Mouse (Mus musculus) 3T3-L1 (cell line): ENCODE measurements around the gene Uhmk1.
A peak's percentile ranks its signal among the peaks of the same experiment; 100 is the strongest.

ENCODE experiments used
- DNase-seq: peaks from one replicate; pipeline ENCODE4 v3.0.0-alpha.2; 2015; ENCODE audit warnings: low read depth, low spot score

Gene Uhmk1

DNA sequence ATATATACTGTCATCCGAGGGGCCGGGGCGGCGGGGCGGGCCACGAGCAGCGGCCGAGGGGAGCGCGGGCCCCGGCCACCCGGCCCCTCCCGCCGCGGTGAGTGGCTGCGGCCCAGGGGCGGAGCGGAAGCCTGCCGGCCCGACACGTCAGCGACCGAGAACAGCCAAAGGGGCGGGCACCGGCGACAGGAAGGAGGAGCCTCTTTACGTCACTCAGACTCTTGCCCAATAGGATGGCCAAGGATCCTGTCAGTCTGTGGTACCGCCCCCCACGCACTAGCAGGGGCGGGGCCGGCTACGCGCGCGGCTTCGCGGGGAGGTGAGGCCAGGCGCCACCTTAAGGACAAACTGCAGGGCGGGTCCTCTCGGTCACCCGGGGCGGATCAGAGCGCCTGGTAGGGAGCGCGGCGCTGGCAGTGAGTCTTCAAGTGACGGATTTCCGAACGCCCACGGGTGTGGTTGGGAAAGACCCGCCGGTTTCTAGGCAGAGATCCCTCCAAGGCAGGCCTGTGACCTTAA, 40.3 kb downstream of the Uhmk1 start, which contains the start of gene Uap1:
TSS of gene Uap1 (minus strand) at position 144 of the 519 bp plus-strand sequence.
- DNase-seq = peak; percentile 91

DNA sequence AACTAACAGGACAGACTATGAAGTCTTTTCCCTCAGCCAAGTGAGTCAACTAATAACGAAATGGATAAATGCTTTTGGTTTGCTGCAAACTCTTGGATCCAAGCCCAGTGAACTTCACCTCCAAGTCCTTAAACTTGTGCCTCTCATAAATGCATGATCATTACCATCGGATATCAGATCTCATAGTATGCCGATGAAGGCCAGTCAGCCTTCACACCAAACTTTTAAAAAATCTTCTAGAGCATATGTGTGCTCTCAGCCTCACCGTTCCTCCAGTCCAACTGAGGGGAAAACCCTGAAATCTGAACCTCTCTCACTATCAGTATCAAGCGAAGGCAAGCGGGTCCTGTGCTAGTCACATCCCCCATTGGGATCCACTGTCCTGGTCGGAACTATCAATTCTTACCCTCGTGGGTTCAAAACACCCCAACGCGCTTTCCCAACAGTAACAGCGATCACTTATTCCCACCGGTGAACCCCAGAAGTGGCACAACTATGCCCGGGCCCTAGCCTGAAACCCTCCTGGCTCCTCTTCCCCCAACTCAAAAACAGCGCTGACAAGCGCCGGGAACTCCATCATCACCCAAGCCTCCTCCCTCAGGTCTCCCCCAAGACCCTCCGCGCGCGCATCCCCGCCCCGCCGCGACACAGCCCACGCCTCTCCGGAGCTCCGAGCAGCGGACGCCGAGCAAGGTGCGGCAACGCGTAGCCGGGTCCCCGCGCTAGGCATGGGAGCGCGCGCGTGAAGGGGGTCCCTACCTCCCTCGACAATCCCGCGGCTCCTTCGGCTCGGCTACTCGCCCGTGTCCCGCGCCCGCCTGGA, 41.0 kb downstream of the Uhmk1 start:
- DNase-seq = peak; percentile 75

DNA sequence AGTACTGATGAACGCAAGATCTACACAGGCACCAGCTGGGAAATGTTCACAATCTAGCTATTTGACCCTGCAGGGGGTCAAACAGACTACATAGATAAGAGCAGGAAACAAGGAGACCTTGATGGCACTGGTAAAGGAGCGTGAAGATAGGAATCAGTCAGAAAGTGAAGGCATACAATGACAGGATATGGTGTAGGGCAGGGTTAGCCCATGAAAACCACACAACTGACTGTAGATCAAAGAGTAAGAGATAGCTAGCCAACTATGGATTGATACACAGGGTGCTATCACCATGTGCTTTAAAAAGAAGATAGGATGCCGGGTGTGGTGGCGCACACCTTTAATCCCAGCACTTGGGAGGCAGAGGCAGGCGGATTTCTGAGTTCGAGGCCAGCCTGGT, 47.4 kb downstream of the Uhmk1 start:
- DNase-seq = no peak

DNA sequence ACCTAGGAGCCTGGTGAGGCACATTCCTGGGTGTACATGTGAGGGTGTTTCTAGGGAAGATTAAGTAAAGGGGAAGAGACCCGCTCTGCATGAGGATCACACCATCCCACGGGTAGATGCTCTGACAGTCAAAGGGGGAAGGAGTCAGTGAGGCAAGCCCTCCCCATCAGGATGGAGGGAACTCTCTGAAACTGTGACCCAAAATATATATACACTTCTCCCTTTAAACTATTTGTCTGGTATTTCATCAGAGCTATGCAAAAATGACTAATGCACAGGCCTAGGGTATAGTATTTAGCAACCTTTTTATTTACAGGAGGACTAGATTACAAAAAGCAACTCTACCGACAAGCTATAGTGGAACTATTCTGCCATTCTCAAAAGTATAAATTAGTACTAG, 50.3 kb downstream of the Uhmk1 start:
- no peak for DNase-seq

DNA sequence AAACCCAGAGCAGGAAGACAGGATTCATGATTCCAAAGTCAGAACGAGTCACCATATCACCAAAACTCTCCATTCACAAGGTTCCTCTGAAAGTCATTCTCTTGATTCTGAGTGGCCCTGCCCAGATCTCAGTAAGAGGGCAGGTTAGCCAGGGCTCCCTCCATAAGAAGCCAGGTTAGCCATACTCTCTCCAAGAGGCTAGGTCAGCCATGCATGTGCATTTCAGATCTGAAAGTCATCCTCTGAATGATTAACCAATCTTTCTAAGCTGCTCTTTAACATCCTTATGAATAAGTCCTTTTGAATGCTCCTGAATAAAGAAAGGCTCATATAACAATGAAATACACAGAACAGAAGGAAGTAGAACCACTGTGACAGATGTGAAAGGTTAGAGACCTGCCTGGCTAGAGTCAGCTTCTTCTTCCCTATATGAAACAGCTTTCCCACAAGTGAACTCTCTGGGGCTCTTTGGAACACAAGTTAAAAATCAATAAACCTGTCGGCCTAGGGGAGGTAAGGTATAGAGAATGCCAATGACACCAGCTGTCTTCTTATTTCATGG, 51.1 kb downstream of the Uhmk1 start:
- DNase-seq = no peak

DNA sequence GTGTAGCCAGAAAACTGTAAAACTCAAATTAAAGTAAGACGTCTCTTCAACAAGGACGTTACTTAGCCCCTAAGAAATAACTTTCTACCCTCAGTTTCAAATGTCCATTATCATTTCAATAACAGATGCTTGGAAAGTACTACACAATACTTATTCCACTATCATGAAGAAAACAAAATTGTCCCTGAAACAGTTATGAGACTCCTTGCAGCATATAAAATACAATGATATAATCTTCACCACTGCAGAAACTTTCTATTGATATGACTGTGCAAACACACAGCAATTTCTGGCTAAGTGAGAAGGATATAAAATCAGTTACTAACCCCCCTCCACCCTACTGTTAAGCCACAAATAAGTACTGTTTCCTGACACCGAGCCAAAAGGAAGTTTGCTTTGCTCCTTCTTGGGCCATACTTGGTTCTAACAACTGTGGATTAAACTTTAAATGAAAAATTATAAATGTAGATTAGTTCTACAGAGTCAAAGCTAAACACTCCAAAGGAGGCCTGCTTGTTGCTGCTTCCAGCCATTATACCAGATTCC, 51.7 kb downstream of the Uhmk1 start:
- no peak for DNase-seq

DNA sequence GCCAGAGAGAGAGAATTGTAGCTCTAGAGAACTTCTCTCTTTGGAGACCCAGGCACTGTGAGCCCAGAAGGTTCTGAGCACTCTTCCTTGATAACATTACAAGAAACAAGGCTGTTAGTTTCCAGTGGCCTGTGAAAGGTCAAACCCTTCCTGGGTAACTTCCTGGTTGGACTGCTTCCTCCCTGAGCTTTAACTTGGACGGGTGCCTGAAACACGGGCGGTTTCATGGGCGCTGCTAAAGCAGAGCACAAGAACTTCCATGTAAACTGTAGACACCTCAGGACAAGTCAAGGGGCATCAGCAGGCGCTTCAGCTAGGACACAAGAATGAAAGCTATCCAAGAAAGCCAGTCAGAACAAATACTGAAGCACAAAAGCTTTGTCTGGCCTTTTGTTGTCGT, 53.3 kb downstream of the Uhmk1 start:
- no peak for DNase-seq

DNA sequence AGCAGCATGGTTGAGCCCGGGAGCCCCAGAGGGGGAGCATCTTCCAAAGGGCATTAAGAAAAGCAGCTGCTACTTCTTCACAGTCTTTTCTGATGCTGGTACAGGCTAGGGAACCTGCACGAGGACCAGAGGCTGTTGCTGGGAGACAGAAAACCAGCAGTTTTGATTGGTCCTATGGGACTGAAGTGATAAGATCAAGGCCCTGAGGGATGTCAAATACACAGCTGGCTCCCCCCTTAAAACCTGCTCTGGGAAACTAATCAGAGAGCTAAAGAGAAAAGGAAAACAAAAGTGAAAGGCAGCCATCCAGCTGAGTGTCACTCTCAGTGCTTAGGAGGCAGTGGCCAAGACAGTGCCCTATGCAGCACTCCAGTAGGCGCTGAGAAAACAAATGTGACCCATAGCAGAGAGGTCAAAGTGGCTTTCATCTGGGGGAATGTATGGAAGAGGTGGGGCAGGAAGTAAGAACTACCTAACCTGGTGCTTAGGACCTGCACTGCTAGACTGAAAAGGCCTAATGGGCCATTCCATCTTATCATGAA, 54.7 kb downstream of the Uhmk1 start:
- DNase-seq = no peak

DNA sequence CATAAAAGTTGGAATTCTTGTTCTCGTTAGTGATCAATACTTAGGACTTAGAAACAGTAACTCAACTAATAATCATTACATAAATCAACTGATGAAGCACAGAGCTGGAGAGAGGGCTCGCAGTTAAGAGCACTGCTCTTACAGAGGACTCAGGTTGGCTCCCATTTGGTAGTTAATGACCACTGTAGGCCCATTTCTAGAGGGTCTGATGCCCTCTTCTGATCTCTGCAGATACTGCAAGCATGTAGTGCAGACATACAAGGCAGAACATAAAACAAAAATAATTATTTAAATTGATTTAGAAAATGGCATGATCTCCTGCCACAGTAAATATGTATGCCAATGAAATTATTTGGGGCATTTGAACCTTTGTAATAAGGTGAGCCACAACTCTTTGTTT, 55.5 kb downstream of the Uhmk1 start:
- DNase-seq = peak; percentile 50

DNA sequence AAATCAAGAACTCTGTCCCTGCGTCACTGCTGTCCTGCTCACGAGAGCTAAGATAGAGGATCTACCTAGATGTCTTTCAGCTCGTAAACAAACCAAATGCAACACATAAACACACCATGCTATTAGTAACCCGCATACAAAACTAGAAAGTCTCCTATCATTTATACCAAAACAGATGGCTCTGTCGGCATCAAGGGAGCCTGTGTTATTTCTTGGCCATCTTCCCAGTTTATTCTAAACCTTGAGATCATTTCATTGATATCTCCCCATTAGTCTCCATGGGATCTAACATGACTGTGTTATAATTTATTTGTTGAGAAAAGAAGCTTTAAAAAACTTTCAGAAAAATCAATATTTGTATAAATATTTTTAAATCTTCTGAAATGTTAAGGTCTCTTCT, 59.4 kb downstream of the Uhmk1 start:
- DNase-seq = no peak

DNA sequence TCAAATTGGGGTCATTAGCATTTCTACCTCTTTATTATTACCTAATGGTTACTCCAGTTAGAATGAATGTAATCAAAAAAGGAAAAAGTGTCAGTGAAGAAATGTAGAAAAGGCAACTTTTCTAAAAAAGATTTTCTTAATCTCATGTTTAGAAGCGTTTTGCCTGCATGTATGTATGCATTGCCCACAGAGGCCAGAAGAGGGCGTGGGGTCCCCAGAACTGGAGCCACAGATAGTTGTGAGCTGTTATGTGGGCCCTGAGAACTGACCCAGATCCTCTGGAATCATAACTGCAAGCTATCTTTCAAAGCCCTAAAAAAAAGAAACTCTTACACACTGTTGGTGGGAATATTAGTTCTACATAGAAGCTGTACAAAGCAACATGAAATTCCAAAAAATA, 59.9 kb downstream of the Uhmk1 start:
- no peak for DNase-seq

DNA sequence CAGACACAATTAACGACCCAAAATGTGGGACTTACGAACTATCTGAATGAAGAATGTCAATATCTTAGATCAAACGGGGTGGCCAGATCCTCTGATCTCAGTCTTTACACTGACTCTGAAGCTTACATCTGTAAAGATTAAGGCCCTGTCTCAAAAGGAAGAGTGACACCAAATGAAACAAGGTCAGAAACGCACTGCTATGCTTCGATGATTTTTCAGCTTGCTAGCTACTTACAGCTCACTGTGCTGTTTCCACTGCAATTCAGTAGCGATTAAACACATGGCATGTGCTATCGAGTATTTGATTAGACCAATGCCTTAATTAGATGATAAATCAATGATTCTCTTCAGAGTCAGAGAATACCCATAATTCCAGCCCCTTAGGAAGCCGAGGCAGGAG, 61.2 kb downstream of the Uhmk1 start:
- no peak for DNase-seq

DNA sequence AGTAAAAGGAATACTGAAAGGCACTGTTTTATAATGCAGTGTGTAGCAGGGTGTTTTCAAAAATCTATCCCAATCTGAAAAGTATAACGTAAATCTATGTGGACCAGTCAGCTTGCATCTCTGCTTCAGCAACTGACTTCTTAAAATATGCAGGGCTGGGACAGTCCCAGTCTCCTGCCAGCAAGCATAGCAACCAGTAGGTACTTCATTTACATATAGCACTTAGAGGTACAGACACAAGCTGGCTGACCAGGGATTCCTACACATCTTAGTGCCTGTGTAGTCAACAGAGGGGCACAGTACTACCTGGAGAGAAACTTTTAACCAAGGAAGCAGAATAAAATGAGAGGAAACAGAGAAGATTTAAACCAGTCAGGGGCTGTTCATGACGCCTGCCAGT, 62.6 kb downstream of the Uhmk1 start:
- no peak for DNase-seq

DNA sequence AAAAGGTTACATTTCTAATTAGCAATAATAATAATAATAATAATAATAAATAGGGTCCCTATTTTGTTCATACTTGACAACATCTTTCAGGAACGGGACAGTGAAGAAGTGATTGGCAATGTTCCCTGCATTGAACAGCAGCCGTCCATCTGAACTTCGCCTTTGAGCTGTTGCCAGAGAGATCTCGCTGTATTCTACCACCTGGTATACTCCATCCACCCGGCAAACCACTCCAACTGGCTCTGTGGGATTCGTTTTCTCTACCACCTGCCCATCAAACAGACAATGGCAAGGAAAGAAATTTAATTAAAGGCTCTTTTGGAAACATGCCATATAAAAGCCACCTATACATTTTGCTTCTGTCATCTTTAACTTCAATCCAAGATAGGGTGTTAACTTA, 64.3 kb downstream of the Uhmk1 start:
- no peak for DNase-seq

DNA sequence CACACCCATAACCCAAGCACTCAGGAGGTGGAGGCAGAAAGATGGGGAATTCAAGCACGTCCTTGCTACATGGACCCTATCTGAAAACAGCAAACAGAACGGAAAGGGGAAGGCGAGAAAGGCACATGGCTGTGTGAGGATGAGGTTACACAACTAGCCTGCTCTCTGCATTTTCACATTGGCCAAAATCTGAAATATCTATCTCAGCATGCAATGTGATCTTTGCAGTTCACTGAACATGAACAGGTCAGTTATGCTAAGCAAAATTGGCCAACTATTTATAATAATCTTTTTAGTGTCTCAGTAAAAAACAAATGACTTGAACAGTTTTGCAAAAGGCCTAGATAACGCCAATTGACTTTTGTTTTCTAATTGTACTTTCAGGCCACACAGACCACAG, 65.4 kb downstream of the Uhmk1 start:
- no peak for DNase-seq

DNA sequence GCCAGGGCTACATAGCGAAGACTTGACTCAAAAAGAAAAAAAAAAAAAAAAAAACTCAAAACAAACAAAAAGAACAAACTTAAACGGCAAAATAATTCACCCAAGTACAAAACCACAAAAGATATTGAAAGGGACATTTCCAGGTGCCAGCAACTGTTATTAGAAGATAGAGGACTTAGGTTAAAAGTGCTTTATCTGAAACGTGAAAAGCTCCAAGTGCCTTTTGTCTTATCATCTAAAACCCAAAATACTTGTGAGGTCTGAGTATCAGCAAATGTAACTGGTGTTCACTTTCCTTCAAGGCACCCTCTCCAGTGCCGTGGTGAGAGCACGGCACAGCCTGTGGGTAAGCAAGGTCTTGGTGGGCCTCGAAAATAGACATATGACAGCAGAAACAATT, 66.7 kb downstream of the Uhmk1 start:
- DNase-seq = no peak

DNA sequence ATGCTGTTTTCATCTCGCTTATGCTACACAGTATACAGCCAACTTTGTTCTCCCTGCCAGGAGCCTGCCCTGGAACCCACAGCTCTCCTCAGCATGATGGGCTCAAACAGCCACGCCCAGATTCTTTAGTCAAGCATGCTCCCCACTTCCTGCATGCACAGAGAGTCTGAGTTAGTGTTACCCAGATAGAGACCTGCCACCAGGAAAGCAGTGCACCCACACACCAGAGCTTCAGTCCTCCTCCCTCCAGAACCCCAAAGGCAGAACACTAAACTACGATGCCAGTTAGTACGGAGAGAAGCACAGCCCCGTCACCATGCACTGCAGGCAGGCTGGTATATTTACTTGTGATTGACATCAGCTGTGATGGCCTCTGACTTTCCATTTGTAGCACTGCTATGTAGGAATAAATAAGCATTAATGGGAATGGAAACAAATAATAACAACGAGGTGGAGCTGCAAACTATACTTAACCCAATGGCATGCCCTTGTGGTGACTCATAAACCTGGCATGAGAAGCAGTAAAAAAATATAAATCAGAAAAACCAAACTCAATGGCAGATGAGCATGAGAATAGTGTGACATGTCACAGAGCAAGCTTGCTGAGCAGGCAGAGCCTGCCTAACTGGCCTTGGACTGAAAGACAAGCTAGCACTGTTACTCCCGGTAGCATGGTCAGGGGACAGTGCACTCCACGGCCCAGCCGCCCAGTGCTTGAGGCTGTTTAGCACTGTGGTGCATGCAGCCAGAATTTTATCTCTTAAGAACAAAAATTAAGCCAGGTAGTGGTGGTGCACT, 67.3 kb downstream of the Uhmk1 start:
- DNase-seq = peak; percentile 70

DNA sequence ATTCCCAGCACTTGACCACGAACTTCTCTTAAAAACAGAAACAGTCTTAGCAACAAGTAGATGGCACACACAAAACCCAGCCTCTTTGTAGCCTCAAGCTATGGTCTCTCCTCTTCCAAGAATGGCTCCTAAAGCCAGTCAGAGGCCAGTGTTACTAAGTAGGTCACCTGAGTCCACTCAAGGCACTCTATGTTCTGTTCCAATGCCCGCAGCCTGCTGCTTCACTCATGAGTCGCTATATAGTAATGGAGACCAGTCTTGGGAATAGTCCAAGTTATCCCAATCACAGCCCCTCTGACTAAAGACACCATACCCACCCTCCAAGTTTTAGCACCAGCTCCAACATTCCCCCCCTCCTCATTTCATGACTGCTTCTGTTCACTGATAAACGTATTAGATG, 69.6 kb downstream of the Uhmk1 start:
- peak; percentile 91 for DNase-seq
